Mouse (Mus musculus) subcutaneous adipose tissue, adult 2 months (tissue): ENCODE data around the gene 2900026A02Rik. TPM values are rescaled to one million over a fixed set of nuclear protein-coding genes. Genes with fewer than 3 reads are reported as not detected.

ENCODE experiments used
- polyA plus RNA-seq: library from polyadenylated mRNA; depleted of rRNA; stranded (reverse); fragments of >200 nt; gene quantifications from 2 replicates; pipeline ENCODE4 v1.2.3, GENCODE M21; 2012; ENCODE audit warnings: low replicate concordance; rRNA removed

2900026A02Rik gene
- 21.9 and 23.4 TPM in 2 replicates for polyA plus RNA-seq

GRCm38 (mm10) chr5:113221147-113221865, at the start of gene 2900026A02Rik:
TSS of gene 2900026A02Rik (minus strand) at chr5:113221236.

GRCm38 (mm10) chr5:113226632-113227102, 5.6 kb upstream of the 2900026A02Rik start, which contains the start of gene Tmem211:
TSS of gene Tmem211 (plus strand) at chr5:113226909.

DNA sequence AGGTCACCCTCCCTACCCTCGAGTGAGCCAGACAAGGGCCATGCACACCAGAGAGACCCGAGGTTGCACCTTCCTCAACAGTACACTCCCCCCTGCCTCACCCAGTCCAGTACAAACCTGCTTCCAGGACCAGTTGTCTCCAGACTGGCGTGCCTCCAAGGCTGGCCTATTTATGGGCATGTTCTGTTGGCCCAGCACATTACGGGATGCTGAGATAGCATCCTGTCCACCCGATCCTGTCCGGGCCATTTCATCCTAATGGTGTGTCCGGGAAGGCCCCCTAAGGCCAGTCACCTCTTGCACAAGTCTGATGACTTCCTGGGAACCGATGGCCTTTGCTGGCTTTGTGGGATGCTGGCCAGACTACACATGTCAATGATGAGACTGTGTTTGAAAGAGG, 139.6 kb downstream of the 2900026A02Rik start, which contains the start of gene Crybb3:
TSS of gene Crybb3 (minus strand) at position 146 of the 400 bp plus-strand sequence.

DNA sequence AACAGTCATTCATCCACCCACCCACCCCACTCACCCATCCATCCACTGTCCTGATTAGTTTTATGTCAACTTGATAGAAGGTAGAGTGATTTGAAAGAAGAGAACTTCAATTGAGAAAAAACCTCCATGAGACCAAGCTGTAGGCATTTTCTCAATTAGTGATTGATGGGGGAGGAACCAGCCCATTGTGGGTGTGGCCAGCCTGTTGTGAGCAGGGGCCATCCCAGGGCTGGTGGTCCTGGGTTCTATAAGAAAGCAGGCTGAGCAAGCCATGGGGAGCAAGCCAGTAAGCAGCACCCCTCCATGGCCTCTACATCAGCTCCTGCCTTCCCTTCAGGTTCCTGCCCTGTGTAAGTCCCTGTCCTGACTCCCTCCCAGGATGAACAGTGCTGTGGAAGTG, 151.0 kb downstream of the 2900026A02Rik start, which contains the start of gene Crybb2:
TSS of gene Crybb2 (minus strand) at position 101 of the 400 bp plus-strand sequence.

Other genes starting within 250 kb of the 2900026A02Rik start
- gene Grk3, start 205.4 kb downstream of the 2900026A02Rik start, polyA plus RNA-seq: 8.7 and 18.0 TPM in 2 replicates
- gene Crybb2, start 151.1 kb downstream of the 2900026A02Rik start, polyA plus RNA-seq: not detected in 2 replicates
- 3.4 and 4.3 TPM in 2 replicates for gene Crybb3, start 139.7 kb downstream of the 2900026A02Rik start, polyA plus RNA-seq
- gene Tmem211, start 5.7 kb upstream of the 2900026A02Rik start, polyA plus RNA-seq: 0.12 TPM in 1 of 2 replicates, not detected in the other
- gene Sgsm1, start 89.5 kb upstream of the 2900026A02Rik start, polyA plus RNA-seq: 2.0 and 3.5 TPM in 2 replicates
- gene Aym1, start 136.1 kb upstream of the 2900026A02Rik start, polyA plus RNA-seq: not detected in 2 replicates